Mouse (Mus musculus) myocyte (in vitro differentiated cells): ENCODE data around the gene Ier3. TPM values are rescaled to one million over a fixed set of nuclear protein-coding genes. Genes with fewer than 3 reads are reported as not detected.

ENCODE experiments used
- H3K27me3 ChIP-seq: one replicate; pipeline ENCODE4 v1.6.1; 2011; ENCODE audit not compliant: control insufficient read depth, insufficient read depth, insufficient read length
- H3K36me3 ChIP-seq: one replicate; pipeline ENCODE4 v1.6.1; 2011; ENCODE audit not compliant: control insufficient read depth, insufficient read depth
- H3K4me2 ChIP-seq: one replicate; pipeline ENCODE4 v1.6.1; 2011; ENCODE audit warnings: low read depth, control low read depth
- H3K4me3 ChIP-seq: one replicate; pipeline ENCODE4 v1.5.1; 2011; ENCODE audit warnings: mild to moderate bottlenecking, control low read depth, moderate library complexity
- H3K79me2 ChIP-seq: one replicate; pipeline ENCODE4 v1.6.1; 2011; ENCODE audit not compliant: control insufficient read depth, insufficient read depth
- H3ac ChIP-seq: one replicate; pipeline ENCODE4 v1.6.1; 2011; ENCODE audit not compliant: control insufficient read depth, insufficient read length
- CEBPB ChIP-seq: IDR thresholded peaks from 2 replicates; pipeline ENCODE4 v1.6.1; 2011; ENCODE audit warnings: mild to moderate bottlenecking, moderate library complexity; ENCODE audit not compliant: poor library complexity, insufficient read depth, severe bottlenecking
- E2F4 ChIP-seq: IDR thresholded peaks from one replicate; pipeline ENCODE4 v1.6.1; 2011; ENCODE audit warnings: mild to moderate bottlenecking, control low read depth, moderate library complexity; ENCODE audit not compliant: insufficient read depth
- MAX ChIP-seq: IDR thresholded peaks from one replicate; pipeline ENCODE4 v1.6.1; 2011; ENCODE audit warnings: low read depth, mild to moderate bottlenecking, control low read depth
- MYOD1 ChIP-seq, 3 experiments: IDR thresholded peaks; one replicate each; pipeline ENCODE4 v1.6.1; 2011; ENCODE audit warnings: control low read depth in 2 of 3, low read depth in 2 of 3, mild to moderate bottlenecking in 2 of 3, moderate library complexity in 1 of 3; ENCODE audit not compliant: insufficient read length in 2 of 3, control insufficient read depth in 1 of 3
- MYOG ChIP-seq, 3 experiments: IDR thresholded peaks; one replicate each; pipeline ENCODE4 v1.6.1; 2011; ENCODE audit warnings: control low read depth in 2 of 3, low read depth in 2 of 3, mild to moderate bottlenecking in 2 of 3; ENCODE audit not compliant: insufficient read length in 2 of 3, control insufficient read depth in 1 of 3, insufficient read depth in 1 of 3
- POLR2A ChIP-seq: IDR thresholded peaks from one replicate; pipeline ENCODE4 v1.6.1; 2011; ENCODE audit warnings: low read depth, mild to moderate bottlenecking, control low read depth, moderate library complexity; ENCODE audit not compliant: insufficient read length
- POLR2AphosphoS2 ChIP-seq: IDR thresholded peaks from one replicate; pipeline ENCODE4 v1.6.1; 2011; ENCODE audit warnings: low read depth, control low read depth; ENCODE audit not compliant: insufficient read length
- REST ChIP-seq: IDR thresholded peaks from one replicate; pipeline ENCODE4 v1.6.1; 2011; ENCODE audit warnings: mild to moderate bottlenecking, control low read depth, moderate library complexity; ENCODE audit not compliant: insufficient read depth, insufficient read length
- SRF ChIP-seq: IDR thresholded peaks from one replicate; pipeline ENCODE4 v1.6.1; 2011; ENCODE audit warnings: low read depth; ENCODE audit not compliant: control insufficient read depth, insufficient read length
- TCF12 ChIP-seq: IDR thresholded peaks from one replicate; pipeline ENCODE4 v1.6.1; 2011; ENCODE audit warnings: mild to moderate bottlenecking, control low read depth; ENCODE audit not compliant: poor library complexity, insufficient read depth, severe bottlenecking
- TCF3 ChIP-seq: IDR thresholded peaks from one replicate; pipeline ENCODE4 v1.6.1; 2011; ENCODE audit warnings: low read depth, control low read depth; ENCODE audit not compliant: insufficient read length
- USF1 ChIP-seq: IDR thresholded peaks from one replicate; pipeline ENCODE4 v1.6.1; 2011; ENCODE audit warnings: low read depth, mild to moderate bottlenecking, control low read depth, moderate library complexity
- polyA plus RNA-seq: library from polyadenylated mRNA; unstranded; fragments of >200 nt; fragmentation: generic; extraction: Trizol; gene quantifications from one replicate; pipeline ENCODE4 v1.2.1, GENCODE M21; 2012; ENCODE audit warnings: missing spikeins

Gene Ier3
- polyA plus RNA-seq, 1 experiment = 45.1 TPM

DNA sequence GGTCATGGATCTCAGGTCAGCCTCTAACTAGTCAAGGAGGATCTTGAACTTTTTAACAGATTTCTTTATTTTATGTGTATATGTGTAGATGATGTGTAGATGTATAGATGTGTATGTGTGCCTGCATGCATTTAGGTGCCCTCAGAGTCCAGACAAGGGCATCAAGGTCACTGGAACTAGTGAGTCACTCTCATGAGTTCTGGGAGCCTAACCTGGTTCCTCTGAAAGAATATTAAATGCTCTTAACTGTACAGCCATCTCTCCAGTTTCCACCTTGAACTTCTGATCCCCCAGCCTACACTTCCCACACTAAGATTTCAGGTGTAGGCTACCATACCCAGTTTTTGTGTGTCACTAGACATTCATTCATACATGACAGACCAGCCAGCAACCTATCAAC, 34.0 kb upstream of the Ier3 start:
- TF ChIP-seq POLR2A = no peak
- TF ChIP-seq MYOG (IDR thresholded peaks at IDR 0.05; ENCODE audit: control insufficient read depth in 1 of 3, insufficient read depth in 1 of 3, insufficient read length in 2 of 3, low read depth in 2 of 3) = no peak
- no peak for TF ChIP-seq REST
- no peak for TF ChIP-seq MYOD1 (IDR thresholded peaks at IDR 0.05; ENCODE audit: control insufficient read depth in 1 of 3, insufficient read length in 2 of 3, low read depth in 2 of 3)
- TF ChIP-seq USF1 = no peak
- no peak for TF ChIP-seq E2F4
- no peak for TF ChIP-seq MAX
- TF ChIP-seq CEBPB = no peak
- TF ChIP-seq POLR2AphosphoS2 = no peak
- TF ChIP-seq SRF = no peak
- no peak for TF ChIP-seq TCF3
- TF ChIP-seq TCF12 = no peak
- no peak overlapping the region for H3K4me3 ChIP-seq
- H3K79me2 ChIP-seq = no peaks in the 10 kb centered on the region
- no peak overlapping the region for H3K4me2 ChIP-seq
- H3ac ChIP-seq = no peak overlapping the region
- no peaks in the 10 kb centered on the region for H3K36me3 ChIP-seq
- no peaks in the 10 kb centered on the region for H3K27me3 ChIP-seq

DNA sequence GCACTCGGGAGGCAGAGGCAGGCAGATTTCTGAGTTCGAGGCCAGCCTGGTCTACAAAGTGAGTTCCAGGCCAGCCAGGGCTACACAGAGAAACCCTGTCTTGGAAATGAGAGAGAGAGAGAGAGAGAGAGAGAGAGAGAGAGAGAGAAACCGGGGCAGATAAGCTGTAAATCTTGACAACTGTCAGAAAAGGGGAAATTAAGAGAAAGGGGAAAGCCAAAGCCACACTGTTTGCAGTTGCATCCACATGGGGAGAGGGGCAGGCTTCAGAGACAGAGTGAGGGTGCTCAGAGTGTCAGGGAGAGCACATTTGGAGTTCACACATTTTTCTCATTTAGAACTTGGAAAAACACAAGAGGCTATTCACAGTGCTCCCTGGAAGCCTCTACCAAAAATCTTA, 33.5 kb upstream of the Ier3 start:
- Histone ChIP-seq H3ac (no peak overlapping the region), H3K27me3 (no peaks in the 10 kb centered on the region), H3K36me3 (no peaks in the 10 kb centered on the region), H3K4me2 (no peak overlapping the region), H3K4me3 (no peak overlapping the region), H3K79me2 (no peaks in the 10 kb centered on the region)
- TF ChIP-seq POLR2AphosphoS2 (no peak), E2F4 (no peak), CEBPB (no peak), TCF3 (no peak), POLR2A (no peak), USF1 (no peak), REST (no peak), MYOG (IDR thresholded peaks at IDR 0.05; ENCODE audit: control insufficient read depth in 1 of 3, insufficient read depth in 1 of 3, insufficient read length in 2 of 3, low read depth in 2 of 3) (no peak), SRF (no peak), MAX (no peak), MYOD1 (IDR thresholded peaks at IDR 0.05; ENCODE audit: control insufficient read depth in 1 of 3, insufficient read length in 2 of 3, low read depth in 2 of 3) (no peak), TCF12 (no peak)

DNA sequence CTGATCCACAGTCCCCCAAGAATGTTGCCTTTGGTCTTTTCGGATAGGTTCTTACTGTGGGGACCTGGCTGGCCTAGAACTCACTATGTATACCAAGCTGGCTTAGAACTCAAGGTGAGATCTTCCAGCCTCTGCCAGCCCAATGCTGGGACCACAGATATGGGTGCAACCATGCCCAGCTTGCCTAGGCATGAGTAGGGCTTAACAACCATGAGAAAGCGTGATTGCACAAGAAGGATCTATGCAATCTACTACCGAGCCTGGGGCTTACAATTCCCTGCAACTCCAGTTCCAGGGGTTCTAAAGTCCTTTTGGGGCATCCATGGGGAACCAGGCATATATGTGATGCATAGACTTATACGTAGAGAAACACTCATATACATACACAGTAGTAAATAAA, 30.6 kb upstream of the Ier3 start:
- TF ChIP-seq USF1 (no peak), MYOD1 (IDR thresholded peaks at IDR 0.05; ENCODE audit: control insufficient read depth in 1 of 3, insufficient read length in 2 of 3, low read depth in 2 of 3) (no peak), MAX (no peak), SRF (no peak), TCF3 (no peak), REST (no peak), POLR2A (no peak), POLR2AphosphoS2 (no peak), CEBPB (no peak), MYOG (IDR thresholded peaks at IDR 0.05; ENCODE audit: control insufficient read depth in 1 of 3, insufficient read depth in 1 of 3, insufficient read length in 2 of 3, low read depth in 2 of 3) (no peak), TCF12 (no peak), E2F4 (no peak)
- H3ac ChIP-seq = no peak overlapping the region
- no peaks in the 10 kb centered on the region for H3K36me3 ChIP-seq
- H3K4me3 ChIP-seq = no peak overlapping the region
- no peak overlapping the region for H3K4me2 ChIP-seq
- no peaks in the 10 kb centered on the region for H3K79me2 ChIP-seq
- H3K27me3 ChIP-seq = no peaks in the 10 kb centered on the region

DNA sequence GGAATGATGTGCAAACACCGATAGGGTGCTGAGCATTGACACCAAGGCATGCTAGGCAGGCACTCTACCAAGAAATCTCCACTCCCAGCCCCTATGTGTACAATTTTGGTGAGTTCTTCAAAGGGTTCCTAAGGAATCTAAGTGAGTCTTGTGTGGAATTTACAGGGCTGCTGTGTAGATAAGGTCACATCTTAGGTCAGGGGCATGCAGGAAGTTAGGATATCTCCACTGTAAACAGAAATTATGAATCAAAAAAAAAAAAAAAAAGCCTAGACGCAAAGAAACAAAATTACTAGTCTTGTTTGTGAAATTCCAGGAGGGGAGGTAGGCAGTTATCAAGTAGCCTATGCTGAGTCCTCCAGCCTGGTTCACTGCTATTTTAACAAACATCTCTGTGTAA, 28.6 kb upstream of the Ier3 start:
- TF ChIP-seq SRF (no peak), TCF12 (no peak), E2F4 (no peak), MYOD1 (IDR thresholded peaks at IDR 0.05; ENCODE audit: control insufficient read depth in 1 of 3, insufficient read length in 2 of 3, low read depth in 2 of 3) (no peak), REST (no peak), USF1 (no peak), POLR2AphosphoS2 (no peak), TCF3 (no peak), MAX (no peak), CEBPB (no peak), POLR2A (no peak), MYOG (IDR thresholded peaks at IDR 0.05; ENCODE audit: control insufficient read depth in 1 of 3, insufficient read depth in 1 of 3, insufficient read length in 2 of 3, low read depth in 2 of 3) (no peak)
- no peak overlapping the region for H3K4me2 ChIP-seq
- no peak overlapping the region for H3ac ChIP-seq
- H3K27me3 ChIP-seq = no peaks in the 10 kb centered on the region
- H3K4me3 ChIP-seq = no peak overlapping the region
- no peaks in the 10 kb centered on the region for H3K79me2 ChIP-seq
- no peaks in the 10 kb centered on the region for H3K36me3 ChIP-seq

DNA sequence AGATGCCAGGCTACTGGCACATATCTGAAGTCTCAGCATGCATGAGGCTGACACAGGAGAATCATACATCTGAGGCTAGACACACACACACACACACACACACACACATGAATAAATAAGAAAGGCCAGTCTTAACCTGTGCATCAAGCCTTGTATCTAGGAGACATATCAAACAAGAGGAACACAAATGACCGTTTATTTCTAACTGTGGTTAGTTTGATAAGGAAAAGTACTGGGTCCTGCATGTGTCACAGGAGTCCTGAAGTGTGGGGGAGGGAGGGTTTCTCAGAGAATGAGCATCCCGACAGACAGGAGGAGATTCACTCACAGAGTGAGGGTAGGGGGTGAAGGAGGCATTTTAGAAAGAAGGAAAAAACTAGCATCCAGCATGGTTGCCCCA, 26.4 kb upstream of the Ier3 start:
- Histone ChIP-seq H3K4me2 (peak overlapping the region; percentile 13), H3K27me3 (no peaks in the 10 kb centered on the region), H3K79me2 (no peaks in the 10 kb centered on the region), H3K36me3 (no peaks in the 10 kb centered on the region), H3K4me3 (no peak overlapping the region), H3ac (no peak overlapping the region)
- TF ChIP-seq MYOG (IDR thresholded peaks at IDR 0.05; ENCODE audit: control insufficient read depth in 1 of 3, insufficient read depth in 1 of 3, insufficient read length in 2 of 3, low read depth in 2 of 3) = no peak
- no peak for TF ChIP-seq POLR2AphosphoS2
- no peak for TF ChIP-seq REST
- no peak for TF ChIP-seq CEBPB
- TF ChIP-seq TCF3 = no peak
- no peak for TF ChIP-seq MAX
- TF ChIP-seq SRF = no peak
- no peak for TF ChIP-seq MYOD1 (IDR thresholded peaks at IDR 0.05; ENCODE audit: control insufficient read depth in 1 of 3, insufficient read length in 2 of 3, low read depth in 2 of 3)
- TF ChIP-seq TCF12 = no peak
- TF ChIP-seq USF1 = no peak
- no peak for TF ChIP-seq E2F4
- no peak for TF ChIP-seq POLR2A
